Mouse (Mus musculus) granulocyte monocyte progenitor cell, adult 5-6 weeks (primary cell): ENCODE data around the gene Galnt2. TPM values are rescaled to one million over a fixed set of nuclear protein-coding genes. Genes with fewer than 3 reads are reported as not detected.

Experiments
- ATAC-seq: replicated peaks from 2 replicates; pipeline ENCODE4 v1.8.0; 2016; ENCODE audit warnings: mild to moderate bottlenecking, moderate TSS enrichment, inconsistent platforms; ENCODE audit not compliant: poor library complexity, severe bottlenecking
- total RNA-seq, 2 experiments: library from RNA; stranded (forward) in 1 of 2; stranded (reverse) in 1 of 2; fragments of 200-712, 200-1000 nt in 1 of 2; fragments of >200 nt in 1 of 2; fragmentation: Nextera tagmentation in 1 of 2; gene quantifications; 2 replicates each; pipeline ENCODE4 v1.2.3; 2014 to 2017

The Galnt2 gene
- total RNA-seq, 2 experiments from 2014 or later: 20.4 to 25.6 TPM

DNA sequence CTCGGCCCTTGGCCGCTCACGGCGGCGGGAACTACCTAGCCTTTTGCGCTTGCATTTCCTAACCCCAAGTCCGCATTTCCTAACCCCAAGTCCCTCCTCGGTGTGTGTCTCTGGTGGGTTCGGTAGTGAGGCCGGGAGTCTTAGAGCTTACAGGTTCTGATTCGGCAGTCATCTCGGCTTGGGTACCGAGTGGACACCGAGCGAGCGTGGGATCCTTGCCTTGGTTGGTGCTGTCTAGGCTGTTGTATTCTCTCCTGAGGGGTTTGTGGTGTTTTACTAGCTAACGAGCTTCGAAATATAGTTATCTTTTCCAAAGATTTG is 1.0 kb downstream of the Galnt2 start:
- peak; percentile 17 for ATAC-seq

DNA sequence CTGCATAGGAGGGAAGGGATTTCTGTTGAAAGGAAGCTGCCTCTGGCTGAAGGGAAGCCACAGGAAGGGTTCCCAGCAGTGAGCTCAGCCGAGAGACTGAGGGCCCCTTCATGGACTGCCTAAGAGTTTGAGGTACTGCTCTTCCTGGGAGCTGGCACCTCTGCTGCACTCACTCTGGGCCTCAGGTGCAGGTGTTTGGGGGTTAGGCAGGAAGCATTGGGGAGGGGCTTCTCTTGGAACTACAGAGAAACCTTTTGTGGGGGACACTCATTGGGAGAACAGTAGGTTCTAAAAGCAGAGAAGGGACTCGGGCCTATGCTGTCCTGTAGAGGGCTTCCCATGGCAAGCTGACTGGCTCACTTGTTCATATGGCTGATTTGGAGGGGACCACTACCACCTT is 3.3 kb downstream of the Galnt2 start:
- ATAC-seq: no peak

DNA sequence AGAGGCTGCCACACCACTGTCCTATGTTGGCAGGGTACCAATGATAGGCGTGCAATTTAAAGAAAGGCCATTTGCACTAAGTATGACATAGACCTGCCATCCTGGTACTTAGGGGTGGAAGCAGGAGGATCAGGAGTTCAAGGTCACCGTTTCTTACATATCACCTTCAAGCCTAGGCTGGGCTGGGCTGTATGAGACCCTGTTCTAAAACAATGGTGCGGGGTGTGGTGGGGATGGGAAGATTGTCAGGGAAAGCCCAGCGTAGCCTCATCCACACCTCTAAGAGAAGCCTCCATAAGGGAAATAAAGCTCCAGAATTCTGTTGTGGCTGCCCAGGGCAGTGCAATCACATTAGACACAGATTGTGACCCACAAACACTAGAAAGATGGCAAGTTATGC is 4.3 kb downstream of the Galnt2 start:
- no peak for ATAC-seq

DNA sequence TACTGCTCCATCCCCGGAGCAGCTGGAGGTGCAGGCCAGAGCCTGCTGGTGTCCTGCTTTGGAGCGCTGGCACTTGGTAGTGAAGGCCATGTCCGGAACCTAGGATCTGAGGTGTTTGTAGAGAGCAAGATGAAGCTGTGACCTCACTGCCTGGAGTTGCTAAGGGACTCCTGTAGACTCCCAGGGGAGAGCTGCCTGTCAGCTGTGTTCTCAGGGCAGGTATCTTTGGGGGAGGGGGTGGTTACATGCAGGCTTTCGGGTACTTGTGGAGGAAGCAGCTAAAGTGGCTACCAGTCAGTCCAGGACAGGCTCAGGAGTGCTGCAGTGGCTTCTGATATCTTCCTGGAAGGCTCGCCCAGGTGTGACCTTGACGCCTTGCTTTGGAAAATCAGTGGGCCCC is 8.2 kb downstream of the Galnt2 start:
- no peak for ATAC-seq

DNA sequence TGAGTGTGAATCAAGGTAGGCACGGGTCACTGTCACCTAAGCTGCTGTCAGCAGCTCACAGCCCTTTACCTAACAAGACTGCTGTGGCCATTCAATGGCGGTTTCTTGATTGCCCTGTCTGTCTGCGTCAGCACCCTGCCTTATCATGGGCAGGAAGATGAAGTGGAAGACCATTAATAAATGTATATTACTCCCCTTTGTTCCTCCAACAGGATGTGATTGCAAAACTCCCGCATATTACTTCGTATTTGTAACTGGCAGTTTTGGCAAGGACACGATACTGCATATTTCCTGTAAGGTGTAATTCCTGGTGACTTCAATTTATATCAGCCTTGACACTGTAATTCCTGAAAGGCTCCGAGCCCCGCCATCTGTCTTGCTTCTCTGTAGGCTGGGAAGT is 9.7 kb downstream of the Galnt2 start:
- peak; percentile 61 for ATAC-seq

DNA sequence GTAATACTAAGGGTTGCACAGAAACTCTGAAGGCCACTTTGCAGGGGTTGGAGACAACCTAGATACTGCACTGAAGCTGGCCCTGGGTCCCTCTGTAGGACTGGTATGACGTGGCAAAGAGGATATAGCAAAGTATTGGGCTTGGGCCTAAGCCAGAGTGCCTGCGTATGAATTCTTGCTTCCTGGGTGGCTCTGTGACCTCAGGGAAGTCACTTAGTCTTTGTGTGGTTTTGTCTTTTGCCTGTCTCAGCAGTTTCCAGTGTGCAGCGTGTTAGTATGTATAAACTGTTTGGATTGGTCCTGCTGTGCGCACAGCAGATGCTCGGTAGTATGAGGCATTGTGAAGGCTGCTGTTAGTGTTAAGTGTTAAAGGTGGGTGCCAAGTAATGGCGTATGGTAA is 11.0 kb downstream of the Galnt2 start:
- peak; percentile 52 for ATAC-seq

DNA sequence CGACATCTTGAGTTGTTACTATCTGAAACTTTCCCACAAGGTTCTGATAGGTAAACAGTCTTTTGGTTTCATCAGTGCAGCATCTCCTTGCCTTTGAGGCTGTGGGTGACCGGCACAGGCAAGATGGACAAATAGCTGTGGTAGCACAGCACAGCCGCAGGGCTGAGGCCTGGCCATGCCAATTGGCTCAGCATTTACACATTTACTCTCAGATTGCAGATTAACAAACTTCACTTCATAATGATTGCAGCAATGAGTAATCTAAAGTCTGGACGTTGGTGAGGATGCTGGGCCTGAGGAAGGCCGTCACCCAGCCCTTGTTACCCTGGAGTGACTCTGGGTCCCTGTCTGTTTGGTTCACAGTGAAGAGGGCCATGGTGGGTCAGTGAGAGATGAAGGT is 11.7 kb downstream of the Galnt2 start:
- ATAC-seq: no peak

DNA sequence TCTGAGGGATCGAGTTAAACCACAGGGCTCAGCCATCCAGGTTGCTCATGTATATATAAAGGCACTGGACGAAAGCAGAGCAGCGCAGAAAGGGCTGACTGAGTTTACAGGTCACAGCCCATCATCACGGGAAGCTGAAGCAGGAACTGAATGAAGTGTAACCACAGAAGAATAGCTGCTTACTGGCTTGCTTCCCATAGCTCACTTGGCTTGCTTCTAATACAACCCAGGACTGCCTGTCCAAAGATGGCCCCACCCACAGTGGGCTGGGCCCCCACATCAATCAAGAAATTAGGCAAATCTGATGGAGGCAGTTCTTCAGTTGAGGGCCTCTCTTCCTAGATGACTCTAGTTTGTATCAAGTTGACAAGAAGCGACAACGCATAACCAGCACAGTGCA is 16.4 kb downstream of the Galnt2 start:
- peak; percentile 34 for ATAC-seq

DNA sequence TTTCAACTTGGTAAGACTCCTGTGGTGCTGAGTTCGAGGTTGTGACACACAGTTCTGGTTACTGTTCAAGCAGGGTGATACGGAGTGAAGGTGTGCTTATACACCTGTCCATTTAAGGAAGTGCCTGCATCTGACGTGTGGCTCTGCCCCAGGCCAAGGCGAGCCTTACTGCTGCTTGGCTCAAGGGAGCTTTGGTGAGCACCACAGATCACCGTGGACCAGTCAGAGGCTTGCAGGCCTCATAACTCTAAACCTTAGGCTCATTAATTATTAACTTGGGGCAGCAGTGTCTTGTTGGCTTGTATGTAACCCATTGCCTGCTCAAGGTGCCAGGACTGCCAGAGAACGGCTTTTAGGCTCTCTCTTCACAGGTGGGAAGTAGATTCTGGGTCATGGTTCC is 17.5 kb downstream of the Galnt2 start:
- no peak for ATAC-seq

DNA sequence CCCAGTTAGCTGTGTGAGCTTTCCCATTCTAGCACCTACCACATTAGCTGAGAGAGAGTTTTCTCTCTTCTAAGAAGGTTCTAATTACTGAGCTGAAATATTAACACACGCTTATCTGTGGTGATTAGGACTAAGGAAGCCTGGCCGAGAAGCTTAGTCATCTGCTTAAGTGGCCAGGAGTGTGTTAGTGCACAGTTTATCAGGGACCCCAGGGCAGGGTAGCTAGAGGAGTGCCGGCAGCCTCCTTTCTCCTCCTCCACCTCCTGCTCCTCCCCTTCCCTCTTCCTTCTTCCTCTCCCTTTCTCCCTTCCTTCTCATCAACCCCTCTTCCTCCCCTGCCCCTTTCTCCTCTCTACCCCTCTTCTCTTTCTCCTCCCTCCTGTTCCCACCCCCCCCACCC is 19.1 kb downstream of the Galnt2 start:
- ATAC-seq: 0 out of 2 replicates have a peak, but pooled peaks have one; percentile 9

DNA sequence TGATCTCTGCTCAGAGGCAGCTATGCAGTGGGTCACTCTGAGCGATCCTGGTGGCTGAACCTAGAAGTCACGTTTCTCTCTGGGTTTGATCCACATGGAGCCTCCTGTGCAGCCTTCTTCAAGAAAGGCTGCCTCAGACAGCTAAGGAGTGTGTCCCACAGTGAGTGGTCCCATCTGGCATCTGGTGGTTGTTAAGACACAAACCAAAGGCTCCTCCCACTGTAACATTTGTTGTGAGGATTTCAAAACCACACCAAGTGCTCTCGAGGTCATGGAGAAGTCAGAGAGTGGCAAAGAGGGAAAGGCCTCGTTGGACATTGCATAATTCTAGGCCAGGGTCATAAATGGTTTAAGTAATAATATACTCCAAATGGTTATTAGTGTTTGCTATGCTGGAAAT is 19.6 kb downstream of the Galnt2 start:
- peak; percentile 93 for ATAC-seq

DNA sequence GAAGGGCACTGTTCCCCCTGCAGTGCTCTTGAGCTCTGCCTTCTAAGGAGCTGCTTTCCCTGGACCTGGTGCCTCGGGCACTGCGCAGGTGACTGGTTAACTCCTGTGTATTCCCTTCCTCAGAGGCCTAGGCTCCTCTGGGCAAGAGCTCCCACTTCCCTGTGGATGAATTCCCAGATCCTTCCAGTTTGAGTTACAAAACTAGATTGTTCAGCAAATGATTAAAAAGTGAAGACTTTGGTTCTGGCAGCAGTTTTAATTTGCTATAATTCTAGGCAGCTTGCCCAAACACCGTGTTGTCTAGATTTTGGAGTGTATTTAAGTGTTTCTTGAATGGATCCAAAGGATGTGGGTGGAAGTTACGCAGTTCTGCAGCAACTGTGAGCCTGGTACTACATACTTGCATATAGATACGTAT is 21.4 kb downstream of the Galnt2 start:
- ATAC-seq: no peak

DNA sequence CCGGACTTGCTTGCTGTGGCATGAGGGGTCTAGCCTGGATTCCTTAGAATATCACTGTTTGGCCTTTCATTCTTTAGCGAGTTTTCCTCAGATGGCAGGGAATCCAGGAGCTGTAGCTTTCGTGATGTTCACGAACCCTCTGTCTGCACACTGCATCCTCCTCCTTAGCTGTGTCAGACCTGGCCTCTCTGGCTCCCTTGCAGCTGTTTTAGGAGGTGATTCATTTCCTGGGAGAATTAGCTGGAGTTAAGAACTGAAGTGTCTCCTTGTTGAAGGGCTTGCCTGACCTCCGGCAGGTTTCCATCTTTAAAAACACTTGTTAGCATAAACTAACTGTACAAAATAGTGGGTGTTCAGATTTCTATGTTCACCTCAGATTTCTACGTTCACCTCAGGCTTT is 22.7 kb downstream of the Galnt2 start:
- ATAC-seq: no peak

DNA sequence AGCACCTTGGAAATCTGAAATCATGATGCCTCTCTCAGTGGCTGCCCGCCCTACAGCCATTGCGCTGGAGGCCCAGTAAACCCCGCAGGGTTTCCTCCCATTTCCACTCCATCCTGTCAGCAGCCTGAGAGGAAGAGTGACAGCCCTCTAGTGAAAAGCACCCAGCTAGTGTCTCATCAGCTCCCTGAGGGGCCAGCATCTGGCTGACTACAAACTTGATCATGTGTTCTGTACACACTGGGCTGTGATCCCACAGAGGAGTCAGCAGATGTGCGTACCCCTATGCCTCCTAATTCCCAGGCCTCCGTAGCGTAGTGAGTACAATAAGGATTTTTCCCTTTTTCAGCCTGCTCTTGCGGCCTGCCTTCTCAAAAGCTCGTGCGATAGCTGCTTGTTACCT is 25.6 kb downstream of the Galnt2 start:
- 0 out of 2 replicates have a peak, but pooled peaks have one; percentile 1 for ATAC-seq

DNA sequence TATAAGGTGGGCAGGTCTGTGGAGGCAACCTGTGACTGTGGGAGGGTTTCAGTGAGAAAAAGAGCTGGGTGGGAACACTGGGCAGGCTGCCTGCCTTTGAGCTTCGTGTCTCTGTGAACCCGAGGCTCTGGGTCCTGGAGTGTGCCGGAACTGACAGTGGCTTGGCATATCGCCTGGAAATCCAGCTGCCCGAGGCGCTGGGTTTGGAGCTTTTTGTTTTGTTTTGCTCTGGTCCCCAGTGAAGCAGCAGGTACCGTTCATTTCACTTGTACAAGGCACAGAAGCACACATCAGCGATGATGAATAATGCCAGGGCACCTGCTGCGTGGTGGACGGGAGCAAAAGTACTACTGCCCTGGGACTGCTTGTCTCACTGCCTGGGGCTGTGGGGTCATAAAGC is 26.2 kb downstream of the Galnt2 start:
- 0 out of 2 replicates have a peak, but pooled peaks have one; percentile 10 for ATAC-seq

DNA sequence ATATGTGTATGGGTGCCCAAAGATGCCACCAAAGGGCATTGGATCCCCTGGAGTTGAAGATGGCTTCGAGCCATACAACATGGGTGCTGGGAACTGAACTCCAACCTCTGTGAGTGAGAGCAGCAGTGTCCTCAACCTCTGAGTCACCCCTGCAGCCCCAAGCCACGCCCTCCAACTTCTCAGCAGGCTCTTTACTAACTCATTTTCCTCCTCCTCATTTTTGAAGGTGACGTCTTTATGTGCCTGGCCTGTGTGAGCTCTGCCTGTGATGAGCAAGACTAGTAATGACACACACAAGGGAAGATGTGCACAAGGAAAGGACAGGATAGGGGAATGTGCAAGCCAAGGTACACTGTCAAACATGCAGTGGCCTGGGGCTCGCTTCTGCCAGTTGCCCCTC is 28.0 kb downstream of the Galnt2 start:
- ATAC-seq: no peak

DNA sequence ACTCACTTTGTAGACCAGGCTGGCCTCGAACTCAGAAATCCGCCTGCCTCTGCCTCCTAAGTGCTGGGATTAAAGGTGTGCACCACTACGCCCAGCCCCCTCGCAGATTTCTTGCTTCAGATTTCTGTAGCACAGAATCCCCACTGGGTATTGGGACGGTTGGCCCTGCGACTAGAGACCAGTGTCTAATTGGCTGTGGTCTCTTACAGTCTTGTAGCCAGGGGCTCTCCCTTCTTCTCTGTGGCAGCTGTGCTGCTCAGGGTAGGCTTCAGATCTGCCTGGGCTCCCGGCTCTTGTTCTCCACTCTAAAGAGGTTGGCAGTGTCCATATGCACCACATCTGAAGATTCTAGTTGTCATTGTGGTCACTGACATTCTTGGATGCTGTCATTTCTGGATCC is 28.7 kb downstream of the Galnt2 start:
- ATAC-seq: no peak

DNA sequence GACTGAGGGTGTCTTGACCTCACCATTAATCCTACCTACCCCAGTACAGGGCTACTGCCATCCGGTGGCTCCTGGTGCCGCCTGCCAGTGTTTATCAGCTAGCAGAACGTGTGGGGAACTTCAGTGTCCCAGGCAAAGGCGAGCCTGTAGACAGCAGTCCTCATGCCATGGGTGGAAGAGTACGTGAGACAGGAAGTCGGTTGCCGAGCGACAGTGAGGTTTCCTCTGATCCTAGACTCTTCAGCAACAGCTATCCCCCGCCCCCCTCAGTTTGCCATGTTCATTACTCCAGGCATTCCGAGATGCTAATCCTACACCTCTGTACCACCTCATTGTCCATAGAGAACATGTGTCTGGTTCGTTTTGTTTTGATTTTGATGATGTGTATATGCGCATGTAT is 29.2 kb downstream of the Galnt2 start:
- ATAC-seq: peak; percentile 27

DNA sequence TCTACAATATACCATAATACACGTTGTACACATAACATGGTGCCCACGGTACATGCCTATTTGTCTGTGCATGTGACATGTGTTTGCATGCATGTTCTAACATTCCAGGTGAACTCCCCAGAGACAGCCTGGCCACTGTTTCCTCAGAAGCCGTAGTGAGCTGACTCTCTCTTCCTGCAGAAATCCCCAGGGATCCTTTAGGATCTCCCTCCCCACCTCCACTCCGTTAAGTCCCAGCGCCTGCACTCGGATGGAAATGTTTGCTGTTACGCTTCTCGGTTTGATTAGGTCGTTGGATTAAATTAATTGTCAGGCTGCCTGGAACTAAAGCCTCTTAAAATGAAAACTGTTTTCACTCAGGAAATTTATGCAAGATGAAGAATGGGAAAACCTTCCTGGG is 31.9 kb downstream of the Galnt2 start:
- ATAC-seq: no peak

DNA sequence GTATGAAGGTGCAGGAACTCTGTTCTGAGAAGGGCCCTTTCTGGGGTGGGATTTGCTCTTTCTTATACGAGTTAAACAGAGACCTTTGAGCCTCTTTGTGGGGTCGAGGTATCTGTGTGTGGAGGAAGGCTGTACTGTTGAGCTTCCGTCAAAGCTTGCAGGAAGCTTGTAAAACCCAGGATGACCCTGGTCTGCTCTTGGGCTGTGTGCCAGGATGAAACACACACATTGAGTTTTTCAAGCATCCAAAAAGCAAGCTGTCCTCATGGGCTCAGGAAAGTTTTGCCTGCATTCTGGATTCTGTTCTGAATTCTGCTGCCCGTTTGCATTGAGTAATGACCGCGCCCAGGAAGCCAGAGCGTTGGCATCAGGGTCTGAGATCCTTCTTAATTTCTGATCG is 32.8 kb downstream of the Galnt2 start:
- ATAC-seq: no peak

DNA sequence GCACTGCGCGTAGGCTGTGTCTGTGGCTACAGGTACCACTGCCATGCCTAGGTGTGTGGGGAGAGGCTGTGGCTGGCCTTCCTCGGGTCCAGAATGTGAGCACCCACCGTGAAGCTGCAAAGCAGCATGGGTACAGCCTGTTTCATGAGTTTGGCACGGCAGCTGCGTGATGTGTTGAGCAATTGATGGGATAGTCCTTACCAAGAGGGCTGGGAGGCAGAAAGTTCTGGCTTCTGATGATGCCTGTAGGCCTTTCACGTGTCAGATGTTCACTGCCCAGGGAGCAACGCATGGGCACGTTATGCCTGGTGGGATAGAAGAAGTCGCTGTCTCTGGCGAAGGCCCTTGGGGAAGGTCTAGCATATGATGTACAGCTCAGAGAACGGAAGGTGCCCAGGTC is 33.5 kb downstream of the Galnt2 start:
- no peak for ATAC-seq

DNA sequence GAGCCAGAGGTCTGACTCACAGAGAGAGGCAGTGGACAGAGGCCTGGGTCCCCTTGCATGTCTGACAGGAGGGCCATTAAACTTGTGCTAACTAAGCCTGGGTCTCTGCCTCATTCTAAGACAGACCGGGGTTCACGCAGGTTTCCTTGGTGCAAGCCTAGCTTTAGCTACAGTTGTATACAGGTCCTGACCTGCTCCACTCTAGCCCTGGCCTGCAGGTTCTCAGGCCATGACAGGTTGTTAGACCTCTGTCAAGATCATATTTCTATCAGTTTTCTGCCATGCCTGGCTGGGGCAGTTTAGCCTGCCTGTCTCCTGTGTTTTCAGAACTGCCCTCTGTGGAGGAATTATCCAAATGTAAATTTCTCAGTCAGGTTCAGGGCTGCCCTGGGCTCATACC is 33.9 kb downstream of the Galnt2 start:
- ATAC-seq: no peak

DNA sequence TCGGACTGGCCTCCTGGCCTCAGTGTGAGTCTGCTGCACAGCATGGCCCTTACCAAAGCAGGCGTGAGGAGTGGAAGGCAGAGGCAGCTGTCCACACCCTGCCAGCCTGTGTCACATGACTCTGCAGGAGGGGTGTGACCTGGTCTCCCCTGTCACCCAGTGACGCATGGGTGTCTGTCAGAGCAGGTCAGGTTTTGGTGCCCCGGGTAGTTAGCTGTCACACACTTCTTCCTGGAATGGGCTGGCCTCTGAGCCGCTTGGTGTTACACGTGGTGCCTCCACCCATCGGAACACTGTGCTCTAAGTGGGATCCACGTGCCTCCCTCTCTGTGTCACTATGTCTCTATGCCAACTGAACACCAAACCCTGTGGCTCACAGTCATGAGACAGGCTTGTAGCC is 34.6 kb downstream of the Galnt2 start:
- peak; percentile 38 for ATAC-seq
